15 mouse cellular contexts compared by ENCODE assay signal in the genomic region with DNA sequence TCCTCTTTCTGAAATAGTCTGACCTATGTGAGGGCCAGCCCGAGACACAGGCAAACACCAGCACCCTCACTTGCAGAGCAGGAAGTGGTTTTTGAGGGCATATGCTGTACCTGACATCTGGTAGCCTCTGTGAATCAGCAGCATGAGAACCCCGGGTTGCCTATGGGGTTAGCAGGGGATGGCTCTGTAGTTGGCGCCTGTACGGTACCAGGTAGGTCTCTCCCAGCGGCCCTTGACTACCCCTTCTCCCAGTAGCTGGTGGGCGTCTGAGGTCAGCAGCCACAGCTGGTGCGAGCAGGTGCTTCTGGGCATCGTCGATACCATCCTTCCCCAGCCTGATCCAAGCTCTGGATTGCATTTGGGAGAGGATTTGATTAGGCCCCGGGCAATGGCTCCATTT.
DNase-seq lines count a peak whose midpoint lies in the region; ATAC-seq lines count a peak whose summit lies in the region.
"Had no signal": no experiment of that assay in that cellular context is flagged by ENCODE, and none has a peak within 500 bp of the region (broad histone marks: within the 10 kb centered on the region; RNA-seq: fewer than 3 reads in every experiment).

No protein-coding gene starts in this region.

- H3K4me2 ChIP-seq in heart, embryonic 12.5 days: no peak overlapping the region
- H3K4me2 ChIP-seq: limb, embryonic 12.5 days; neural tube, embryonic 12.5 days had no signal

- H3K27ac ChIP-seq in heart, embryonic 12.5 days (ENCODE audit: poor library complexity, severe bottlenecking): no peak overlapping the region
- H3K27ac ChIP-seq: neural tube, embryonic 12.5 days had no signal

- H3K27me3 ChIP-seq in heart, embryonic 12.5 days (replicated peaks): peaks cover 72% of the 10 kb centered on the region
- no peaks in the 10 kb centered on the region for H3K27me3 ChIP-seq in splenic B cell, adult 2 months (ENCODE audit: control insufficient read depth, insufficient read depth, low read length, poor library complexity, severe bottlenecking)
- H3K27me3 ChIP-seq: limb, embryonic 12.5 days; neural tube, embryonic 12.5 days had no signal

- H3K4me3 ChIP-seq in heart, embryonic 12.5 days: no peak overlapping the region
- H3K4me3 ChIP-seq: limb, embryonic 12.5 days; neural tube, embryonic 12.5 days had no signal

- 67% methylated on average over 10 of the region's 10 CpGs for WGBS in heart, embryonic 12.5 days

- no peaks in the 10 kb centered on the region for H3K9me3 ChIP-seq in heart, embryonic 12.5 days (replicated peaks)
- H3K9me3 ChIP-seq: limb, embryonic 12.5 days; neural tube, embryonic 12.5 days had no signal

- intact Hi-C loops in heart, postnatal 25 days (cut with DNase I): loop anchor here (5.0 kb wide), 1 partner anchor 33 kb away; no protein-coding TSS in a partner anchor

- H3K9ac ChIP-seq in heart, embryonic 12.5 days: 0 out of 2 replicates have a peak overlapping the region, but pooled peaks have one; percentile 10
- H3K9ac ChIP-seq: limb, embryonic 12.5 days; neural tube, embryonic 12.5 days had no signal

- H3K36me3 ChIP-seq in heart, embryonic 12.5 days: peaks cover 17% of the 10 kb centered on the region
- H3K36me3 ChIP-seq in splenic B cell, adult 2 months (ENCODE audit: control insufficient read depth, insufficient read depth, low read length, poor library complexity, severe bottlenecking): no peaks in the 10 kb centered on the region

- no peak for ATAC-seq in heart, embryonic 12.5 days (ENCODE audit: insufficient number of reproducible peaks, low FRiP score)
- ATAC-seq: hindbrain, embryonic 16.5 days had no signal

- peaks cover 51% of the 10 kb centered on the region for H3K4me1 ChIP-seq in heart, embryonic 12.5 days (replicated peaks)

- no peak for DNase-seq in heart, postnatal 25 days (ENCODE audit: low spot score)
- peak; percentile 27 for DNase-seq in A20 (ENCODE audit: low read depth, low spot score)
- DNase-seq in induced T-regulatory cell, adult 2 months (ENCODE audit: low read depth): peak; percentile 84
- DNase-seq in splenic B cell, adult 2 months (ENCODE audit: low read depth, low spot score): peak; percentile 63
- DNase-seq in cerebellum, adult 11-12 months: no peak
- DNase-seq in kidney, postnatal 14 days: no peak
- no peak for DNase-seq in layer of hippocampus, postnatal 10 days (ENCODE audit: low spot score in 2 of 2)
- DNase-seq: cerebellum, postnatal 36 days; kidney, postnatal 36 days; lung, postnatal 10 days; right cerebral cortex, postnatal 4 days had no signal

Comparison
In these comparisons a context has a peak if more than half of its experiments do, and no peak if none do; other contexts are left out.
1. DNase-seq: peak in A20 (single experiment), induced T-regulatory cell, adult 2 months (single experiment) and splenic B cell, adult 2 months (single experiment); none in heart, postnatal 25 days (single experiment), cerebellum, adult 11-12 months (single experiment), kidney, postnatal 14 days (single experiment) and layer of hippocampus, postnatal 10 days (0 of 2).